Mouse (Mus musculus): ENCODE measurements around the gene Bloc1s3. TPM values are rescaled to one million over a fixed set of nuclear protein-coding genes. Genes with fewer than 3 reads are reported as not detected.

The Bloc1s3 gene
- polyA plus RNA-seq, 1 experiment from 2014 or later, result 0.74 TPM

DNA sequence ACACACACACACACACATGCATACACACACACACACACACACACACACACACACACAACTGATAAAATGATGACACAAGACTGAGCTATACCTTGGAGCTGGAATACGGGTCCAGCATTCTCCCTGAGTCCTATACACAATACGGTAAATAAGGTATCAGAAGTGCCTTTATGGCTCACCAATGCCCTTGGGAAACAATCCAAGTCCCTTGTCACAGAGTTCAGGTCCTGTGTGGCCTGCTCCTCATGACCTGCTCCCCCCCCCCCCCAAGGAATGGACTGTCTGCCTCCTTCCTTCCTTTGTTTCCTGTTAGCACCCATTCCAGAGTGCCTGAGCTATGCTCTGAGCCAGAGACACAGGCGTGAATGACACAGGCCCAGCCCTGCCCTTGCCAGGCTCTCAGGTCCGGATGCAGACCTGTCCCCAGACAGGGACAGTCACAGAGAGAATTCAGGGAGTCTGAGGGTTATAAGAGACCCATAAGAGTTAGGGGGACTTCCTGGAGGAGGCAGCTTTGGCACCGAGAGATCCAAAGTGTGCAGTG is 41.5 kb downstream of the Bloc1s3 start:
- no peak overlapping the region for H3K27ac ChIP-seq (replicated peaks; ENCODE audit: low read depth, low read length)

GRCm38 (mm10) chr7:19464367-19465307 is 43.5 kb downstream of the Bloc1s3 start:
- DNase-seq (ENCODE audit: low spot score), result peak; percentile 76
- H3K9me3 ChIP-seq (ENCODE audit: control insufficient read depth, low read length), result no peaks in the 10 kb centered on the region
- H3K27me3 ChIP-seq (replicated peaks; ENCODE audit: control insufficient read depth, insufficient read depth, low read length), result peaks cover 8% of the 10 kb centered on the region
- WGBS, result 5% methylated on average over 22 of the region's 22 CpGs
- H3K27ac ChIP-seq (replicated peaks; ENCODE audit: low read depth, low read length), result peak overlapping the region; percentile 30
- no peaks in the 10 kb centered on the region for H3K36me3 ChIP-seq (ENCODE audit: control insufficient read depth, insufficient read depth, low read length)
- peaks cover 11% of the 10 kb centered on the region for H3K4me1 ChIP-seq (ENCODE audit: control insufficient read depth, insufficient read depth, low read length)
- H3K4me2 ChIP-seq (ENCODE audit: low read depth, low read length), result peak overlapping the region; percentile 45
- peak; percentile 56; the same call in 1 of the 2 replicates for ATAC-seq (ENCODE audit: low read depth)
- peak overlapping the region; percentile 7; the same call in 1 of the 2 replicates for H3K4me3 ChIP-seq (ENCODE audit: low read depth, low read length)
- H3K9ac ChIP-seq (ENCODE audit: low read depth, low read length), result peak overlapping the region; percentile 49; the same call in 1 of the 2 replicates

More for the DNA sequence above, 41.5 kb downstream of the Bloc1s3 start:
- ATAC-seq (ENCODE audit: low read depth) (no peak), DNase-seq (ENCODE audit: low spot score) (no peak)
- Histone ChIP-seq H3K4me2 (ENCODE audit: low read depth, low read length) (no peak overlapping the region), H3K4me1 (ENCODE audit: control insufficient read depth, insufficient read depth, low read length) (peaks cover 11% of the 10 kb centered on the region; the same call in 1 of the 2 replicates), H3K9me3 (ENCODE audit: control insufficient read depth, low read length) (no peaks in the 10 kb centered on the region), H3K27me3 (replicated peaks; ENCODE audit: control insufficient read depth, insufficient read depth, low read length) (peaks cover 24% of the 10 kb centered on the region), H3K4me3 (ENCODE audit: low read depth, low read length) (no peak overlapping the region), H3K36me3 (ENCODE audit: control insufficient read depth, insufficient read depth, low read length) (no peaks in the 10 kb centered on the region), H3K9ac (ENCODE audit: low read depth, low read length) (no peak overlapping the region)
- WGBS, result 53% methylated on average over 5 of the region's 5 CpGs

GRCm38 (mm10) chr7:19462884-19463381 is 45.2 kb downstream of the Bloc1s3 start, which contains the start of gene Exoc3l2:
TSS of gene Exoc3l2 (plus strand) at chr7:19463331.
- Histone ChIP-seq H3K9ac (ENCODE audit: low read depth, low read length) (no peak within 1 kb of the TSS), H3K4me1 (ENCODE audit: control insufficient read depth, insufficient read depth, low read length) (peaks cover 15% of the 10 kb centered on the region), H3K27ac (replicated peaks; ENCODE audit: low read depth, low read length) (peak within 1 kb of the TSS; percentile 30; the same call in 1 of the 2 replicates), H3K4me2 (ENCODE audit: low read depth, low read length) (0 out of 2 replicates have a peak within 1 kb of the TSS, but pooled peaks have one; percentile 45), H3K4me3 (ENCODE audit: low read depth, low read length) (no peak within 1 kb of the TSS), H3K36me3 (ENCODE audit: control insufficient read depth, insufficient read depth, low read length) (no peaks in the 10 kb centered on the region), H3K27me3 (replicated peaks; ENCODE audit: control insufficient read depth, insufficient read depth, low read length) (no peaks in the 10 kb centered on the region), H3K9me3 (ENCODE audit: control insufficient read depth, low read length) (no peaks in the 10 kb centered on the region)
- WGBS, result 33% methylated on average over 5 of the region's 6 CpGs
- no peak for ATAC-seq (ENCODE audit: low read depth)
- no peak for DNase-seq (ENCODE audit: low spot score)

DNA sequence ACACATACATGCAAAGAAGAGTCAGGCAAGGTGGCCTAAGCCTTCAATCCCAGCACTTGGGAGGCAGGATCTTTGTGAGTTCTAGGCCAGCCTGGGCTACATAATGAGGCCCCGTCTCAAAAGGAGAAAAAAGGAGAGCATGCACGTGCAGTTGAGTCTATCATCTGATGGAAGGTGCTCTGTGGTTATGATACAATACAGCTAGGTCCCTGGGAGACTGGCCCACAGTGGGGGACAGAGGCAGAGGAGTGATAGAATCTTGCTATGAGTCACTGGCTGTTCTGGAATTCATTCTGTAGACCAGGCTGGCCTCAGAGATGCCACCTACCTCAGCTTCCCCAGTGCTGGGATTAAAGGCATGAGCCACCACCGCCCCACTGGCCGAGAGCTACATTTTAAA is 45.7 kb downstream of the Bloc1s3 start:
- Histone ChIP-seq H3K9ac (ENCODE audit: low read depth, low read length) (no peak overlapping the region), H3K27ac (replicated peaks; ENCODE audit: low read depth, low read length) (no peak overlapping the region), H3K27me3 (replicated peaks; ENCODE audit: control insufficient read depth, insufficient read depth, low read length) (no peaks in the 10 kb centered on the region), H3K9me3 (ENCODE audit: control insufficient read depth, low read length) (no peaks in the 10 kb centered on the region), H3K4me1 (ENCODE audit: control insufficient read depth, insufficient read depth, low read length) (peaks cover 16% of the 10 kb centered on the region), H3K4me3 (ENCODE audit: low read depth, low read length) (no peak overlapping the region), H3K4me2 (ENCODE audit: low read depth, low read length) (no peak overlapping the region), H3K36me3 (ENCODE audit: control insufficient read depth, insufficient read depth, low read length) (no peaks in the 10 kb centered on the region)
- 65% methylated on average over 4 of the region's 4 CpGs for WGBS
- DNase-seq (ENCODE audit: low spot score) (no peak), ATAC-seq (ENCODE audit: low read depth) (no peak)

DNA sequence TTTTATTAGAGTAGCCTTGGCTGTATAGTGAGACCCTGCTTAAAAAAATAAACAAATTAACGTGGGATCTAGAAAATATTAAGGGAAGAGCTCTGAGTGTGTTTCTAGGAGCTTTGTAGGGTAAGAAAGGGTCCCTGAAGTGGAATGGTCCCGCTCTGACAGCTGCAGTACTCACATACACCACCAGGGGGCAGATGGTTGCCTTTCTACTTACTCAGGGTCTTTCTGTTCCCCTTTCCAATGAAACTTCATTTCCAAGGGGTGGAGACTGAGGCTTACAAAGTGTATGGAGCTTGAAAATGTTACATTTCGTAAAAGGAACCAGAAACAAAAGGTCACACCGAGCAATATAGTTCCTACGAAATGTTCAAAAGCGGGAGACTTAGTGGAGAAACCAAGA is 46.7 kb downstream of the Bloc1s3 start:
- DNase-seq (ENCODE audit: low spot score), result peak; percentile 79
- no peak for ATAC-seq (ENCODE audit: low read depth)
- no peaks in the 10 kb centered on the region for H3K36me3 ChIP-seq (ENCODE audit: control insufficient read depth, insufficient read depth, low read length)
- no peak overlapping the region for H3K27ac ChIP-seq (replicated peaks; ENCODE audit: low read depth, low read length)
- WGBS, result 13% methylated on average over 6 of the region's 6 CpGs
- no peaks in the 10 kb centered on the region for H3K27me3 ChIP-seq (replicated peaks; ENCODE audit: control insufficient read depth, insufficient read depth, low read length)
- no peak overlapping the region for H3K9ac ChIP-seq (ENCODE audit: low read depth, low read length)
- H3K4me1 ChIP-seq (ENCODE audit: control insufficient read depth, insufficient read depth, low read length), result peaks cover 22% of the 10 kb centered on the region
- H3K4me3 ChIP-seq (ENCODE audit: low read depth, low read length), result no peak overlapping the region
- H3K4me2 ChIP-seq (ENCODE audit: low read depth, low read length), result no peak overlapping the region
- no peaks in the 10 kb centered on the region for H3K9me3 ChIP-seq (ENCODE audit: control insufficient read depth, low read length)

DNA sequence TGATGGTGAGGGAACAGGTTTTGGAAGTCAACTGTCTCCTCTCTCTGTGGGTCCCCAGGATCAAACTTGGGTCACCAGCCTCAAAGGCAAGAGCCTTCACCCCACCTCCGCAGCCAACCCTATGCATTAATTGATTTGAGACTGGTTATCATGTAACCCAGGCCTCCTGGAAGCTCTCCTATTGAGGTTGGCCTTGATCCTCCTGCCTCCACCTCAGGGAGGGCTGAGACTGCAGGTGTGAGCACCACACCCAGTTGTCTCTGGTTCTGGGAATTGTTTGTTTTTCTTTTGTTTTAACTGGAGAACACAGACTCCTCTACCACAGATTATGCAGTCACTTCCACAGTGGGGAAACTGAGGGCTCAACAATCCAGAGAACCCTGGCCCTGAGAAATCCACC is 47.7 kb downstream of the Bloc1s3 start:
- WGBS, result 85% methylated on average over 1 of the region's 1 CpGs

DNA sequence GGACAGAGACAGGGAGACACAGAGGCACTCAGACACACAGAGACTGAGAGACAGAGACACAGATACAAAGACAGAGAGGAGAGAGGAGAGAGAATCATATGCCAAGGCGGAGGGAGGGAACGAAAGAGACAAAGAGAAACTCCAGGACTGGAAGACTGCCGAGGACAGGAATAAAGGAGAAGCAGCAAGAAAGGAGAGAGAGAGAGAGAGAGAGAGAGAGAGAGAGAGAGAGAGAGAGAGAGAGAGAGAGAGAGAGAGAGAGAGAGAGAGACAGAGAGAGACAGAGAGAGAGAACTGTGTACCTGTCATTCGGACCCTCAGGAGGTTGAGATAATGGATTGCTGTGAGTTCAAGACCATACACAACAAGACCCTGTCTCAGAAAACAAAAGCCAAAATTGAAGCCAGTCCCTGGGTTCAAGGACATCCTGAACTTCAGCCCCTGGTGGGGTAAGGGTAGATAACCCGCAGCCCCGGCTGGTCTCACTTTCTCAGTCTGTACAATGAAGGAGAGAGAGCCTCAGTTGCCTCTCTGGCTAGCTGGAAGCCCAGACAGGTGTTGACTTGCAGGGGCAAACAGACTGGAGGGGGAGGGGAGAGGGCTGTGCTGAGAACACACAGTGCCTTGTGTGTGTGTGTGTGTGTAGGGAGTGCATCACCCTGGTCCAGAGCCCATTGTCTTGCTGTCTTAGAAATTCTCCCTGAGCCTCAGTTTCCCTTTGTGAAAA is 48.9 kb downstream of the Bloc1s3 start:
- Histone ChIP-seq H3K9me3 (ENCODE audit: control insufficient read depth, low read length) (no peaks in the 10 kb centered on the region), H3K4me3 (ENCODE audit: low read depth, low read length) (peak overlapping the region; percentile 98), H3K36me3 (ENCODE audit: control insufficient read depth, insufficient read depth, low read length) (peaks cover 7% of the 10 kb centered on the region), H3K4me2 (ENCODE audit: low read depth, low read length) (peak overlapping the region; percentile 85), H3K9ac (ENCODE audit: low read depth, low read length) (peak overlapping the region; percentile 83), H3K27ac (replicated peaks; ENCODE audit: low read depth, low read length) (peak overlapping the region; percentile 85), H3K4me1 (ENCODE audit: control insufficient read depth, insufficient read depth, low read length) (peaks cover 14% of the 10 kb centered on the region), H3K27me3 (replicated peaks; ENCODE audit: control insufficient read depth, insufficient read depth, low read length) (no peaks in the 10 kb centered on the region)
- WGBS, result 20% methylated on average over 6 of the region's 6 CpGs
- DNase-seq (ENCODE audit: low spot score) (no peak), ATAC-seq (ENCODE audit: low read depth) (no peak)

More for the DNA sequence above, 47.7 kb downstream of the Bloc1s3 start:
- DNase-seq (ENCODE audit: low spot score) (no peak), ATAC-seq (ENCODE audit: low read depth) (no peak)
- Histone ChIP-seq H3K4me3 (ENCODE audit: low read depth, low read length) (no peak overlapping the region), H3K36me3 (ENCODE audit: control insufficient read depth, insufficient read depth, low read length) (peaks cover 5% of the 10 kb centered on the region), H3K9ac (ENCODE audit: low read depth, low read length) (no peak overlapping the region), H3K4me1 (ENCODE audit: control insufficient read depth, insufficient read depth, low read length) (peaks cover 22% of the 10 kb centered on the region), H3K4me2 (ENCODE audit: low read depth, low read length) (no peak overlapping the region), H3K9me3 (ENCODE audit: control insufficient read depth, low read length) (no peaks in the 10 kb centered on the region), H3K27ac (replicated peaks; ENCODE audit: low read depth, low read length) (no peak overlapping the region), H3K27me3 (replicated peaks; ENCODE audit: control insufficient read depth, insufficient read depth, low read length) (no peaks in the 10 kb centered on the region)

- peak within 1 kb of the TSS; percentile 85 for H3K27ac ChIP-seq (replicated peaks; ENCODE audit: low read depth, low read length)
- peak within 1 kb of the TSS; percentile 83 for H3K9ac ChIP-seq (ENCODE audit: low read depth, low read length)
- peaks cover 12% of the 10 kb centered on the region for H3K4me1 ChIP-seq (ENCODE audit: control insufficient read depth, insufficient read depth, low read length)
- H3K9me3 ChIP-seq (ENCODE audit: control insufficient read depth, low read length), result no peaks in the 10 kb centered on the region
- peak; percentile 93 for DNase-seq (ENCODE audit: low spot score)
- peak within 1 kb of the TSS; percentile 85 for H3K4me2 ChIP-seq (ENCODE audit: low read depth, low read length)
- ATAC-seq (ENCODE audit: low read depth), result peak; percentile 91
- 3% methylated on average over 21 of the region's 42 CpGs for WGBS
- peak within 1 kb of the TSS; percentile 98 for H3K4me3 ChIP-seq (ENCODE audit: low read depth, low read length)
- H3K27me3 ChIP-seq (replicated peaks; ENCODE audit: control insufficient read depth, insufficient read depth, low read length), result no peaks in the 10 kb centered on the region
- peaks cover 7% of the 10 kb centered on the region for H3K36me3 ChIP-seq (ENCODE audit: control insufficient read depth, insufficient read depth, low read length)
These were observed 49.5 kb downstream of the Bloc1s3 start, which contains the start of gene Mark4 for GRCm38 (mm10) chr7:19458591-19459111. TSS of gene Mark4 (minus strand) at chr7:19458821.
